Mouse (Mus musculus) forebrain, embryonic 13.5 days (tissue): ENCODE data around the gene Amacr. TPM values are rescaled to one million over a fixed set of nuclear protein-coding genes. Genes with fewer than 3 reads are reported as not detected.
"Not testable (repeated sequence)": the region's sequence is repeated elsewhere in the genome, so short reads cannot be mapped to it uniquely, and the experiment has no call there.

ENCODE experiments used
- ATAC-seq: fragments of 200-750 bp; cut with Nextera tagmentation; 2 replicates; pipeline ENCODE4 v1.8.0; 2017
- H3K27ac ChIP-seq: fragments of 300-500 bp; sonication (generic); 2 replicates; pipeline ENCODE4 v1.5.1; 2015; ENCODE audit warnings: inconsistent platforms, mild to moderate bottlenecking, moderate library complexity
- H3K27me3 ChIP-seq: fragments of 300-500 bp; sonication (generic); 2 replicates; pipeline ENCODE4 v1.6.1; 2015; ENCODE audit warnings: mild to moderate bottlenecking, inconsistent platforms
- H3K36me3 ChIP-seq: fragments of 300-500 bp; sonication (generic); 2 replicates; pipeline ENCODE4 v1.6.1; 2015; ENCODE audit warnings: mild to moderate bottlenecking, inconsistent platforms; ENCODE audit not compliant: poor library complexity, severe bottlenecking
- H3K4me1 ChIP-seq: fragments of 300-500 bp; sonication (generic); 2 replicates; pipeline ENCODE4 v1.6.1; 2015; ENCODE audit warnings: inconsistent platforms
- H3K4me2 ChIP-seq: fragments of 300-500 bp; sonication (generic); 2 replicates; pipeline ENCODE4 v1.6.1; 2015; ENCODE audit warnings: inconsistent platforms, mild to moderate bottlenecking, moderate library complexity
- H3K4me3 ChIP-seq: fragments of 300-500 bp; sonication (generic); 2 replicates; pipeline ENCODE4 v1.5.1; 2015; ENCODE audit warnings: mild to moderate bottlenecking, inconsistent platforms
- H3K9ac ChIP-seq: fragments of 300-500 bp; sonication (generic); 2 replicates; pipeline ENCODE4 v1.6.1; 2015; ENCODE audit warnings: mild to moderate bottlenecking, inconsistent platforms
- H3K9me3 ChIP-seq: fragments of 300-500 bp; sonication (generic); replicated peaks from 2 replicates; pipeline ENCODE4 v1.6.1; 2016; ENCODE audit warnings: inconsistent platforms
- WGBS: fragments of 180-500 bp; shearing (Covaris S2); methylation state at CpG from one replicate; pipeline ENCODE4 v1.1.7; 2015; 5-methylcytosine and 5-hydroxymethylcytosine counted together
- polyA plus RNA-seq: library from polyadenylated mRNA; unstranded; fragments of >200 nt; fragmentation: Nextera tagmentation; extraction: Ambion mirVana; gene quantifications from 2 replicates; pipeline ENCODE4 v1.2.1, GENCODE M21; 2015

The Amacr gene
- polyA plus RNA-seq, 1 experiment from 2014 or later = 7.7 TPM

- Histone ChIP-seq H3K4me3 (no peak overlapping the region), H3K27me3 (no peaks in the 10 kb centered on the region), H3K9ac (no peak overlapping the region), H3K9me3 (no peaks in the 10 kb centered on the region), H3K36me3 (no peaks in the 10 kb centered on the region), H3K27ac (no peak overlapping the region), H3K4me2 (no peak overlapping the region), H3K4me1 (no peaks in the 10 kb centered on the region)
- ATAC-seq = no peak
- 89% methylated on average over 15 of the region's 15 CpGs for WGBS
These were observed 22.1 kb upstream of the Amacr start for GRCm38 (mm10) chr15:10959277-10960026.

- ATAC-seq = no peak
- Histone ChIP-seq H3K4me1 (no peaks in the 10 kb centered on the region), H3K36me3 (no peaks in the 10 kb centered on the region), H3K27me3 (no peaks in the 10 kb centered on the region), H3K9me3 (no peaks in the 10 kb centered on the region), H3K4me2 (no peak overlapping the region), H3K4me3 (no peak overlapping the region), H3K27ac (no peak overlapping the region), H3K9ac (no peak overlapping the region)
- 90% methylated on average over 5 of the region's 5 CpGs for WGBS
These were observed 21.3 kb upstream of the Amacr start for GRCm38 (mm10) chr15:10960267-10960666.

- H3K36me3 ChIP-seq = no peaks in the 10 kb centered on the region
- no peak overlapping the region for H3K27ac ChIP-seq
- no peak for ATAC-seq
- H3K9ac ChIP-seq = no peak overlapping the region
- H3K27me3 ChIP-seq = no peaks in the 10 kb centered on the region
- H3K4me3 ChIP-seq = no peak overlapping the region
- no peaks in the 10 kb centered on the region for H3K4me1 ChIP-seq
- no peaks in the 10 kb centered on the region for H3K9me3 ChIP-seq
- H3K4me2 ChIP-seq = no peak overlapping the region
- 87% methylated on average over 2 of the region's 2 CpGs for WGBS
These were observed 19.0 kb upstream of the Amacr start for GRCm38 (mm10) chr15:10962601-10963000.

GRCm38 (mm10) chr15:10969439-10969838 is 12.1 kb upstream of the Amacr start:
- Histone ChIP-seq H3K4me3 (no peak overlapping the region), H3K4me2 (no peak overlapping the region), H3K27me3 (no peaks in the 10 kb centered on the region), H3K4me1 (no peaks in the 10 kb centered on the region), H3K36me3 (no peaks in the 10 kb centered on the region), H3K9me3 (no peaks in the 10 kb centered on the region), H3K9ac (no peak overlapping the region), H3K27ac (no peak overlapping the region)
- 80% methylated on average over 3 of the region's 3 CpGs for WGBS
- no peak for ATAC-seq

- no peak for ATAC-seq
- WGBS = 87% methylated on average over 5 of the region's 5 CpGs
- Histone ChIP-seq H3K27me3 (no peaks in the 10 kb centered on the region), H3K36me3 (no peaks in the 10 kb centered on the region), H3K9me3 (no peaks in the 10 kb centered on the region), H3K4me2 (no peak overlapping the region), H3K4me1 (no peaks in the 10 kb centered on the region), H3K4me3 (no peak overlapping the region), H3K9ac (no peak overlapping the region), H3K27ac (no peak overlapping the region)
These were observed 10.8 kb upstream of the Amacr start for GRCm38 (mm10) chr15:10970777-10971176.

GRCm38 (mm10) chr15:10977151-10977550 is 4.4 kb upstream of the Amacr start:
- H3K4me2 ChIP-seq = no peak overlapping the region
- H3K27me3 ChIP-seq = no peaks in the 10 kb centered on the region
- ATAC-seq = no peak
- H3K9me3 ChIP-seq = no peaks in the 10 kb centered on the region
- H3K4me1 ChIP-seq = peaks cover under 1% of the 10 kb centered on the region; the same call in 1 of the 2 replicates
- no peak overlapping the region for H3K4me3 ChIP-seq
- H3K27ac ChIP-seq = no peak overlapping the region
- no peak overlapping the region for H3K9ac ChIP-seq
- no peaks in the 10 kb centered on the region for H3K36me3 ChIP-seq

- WGBS = 65% methylated on average over 2 of the region's 2 CpGs
- peak overlapping the region; percentile 67 for H3K4me2 ChIP-seq
- H3K27ac ChIP-seq = no peak overlapping the region
- H3K9ac ChIP-seq = no peak overlapping the region
- no peaks in the 10 kb centered on the region for H3K9me3 ChIP-seq
- H3K4me3 ChIP-seq = no peak overlapping the region
- H3K36me3 ChIP-seq = no peaks in the 10 kb centered on the region
- no peaks in the 10 kb centered on the region for H3K27me3 ChIP-seq
- peaks cover 5% of the 10 kb centered on the region; the same call in 1 of the 2 replicates for H3K4me1 ChIP-seq
- ATAC-seq = no peak
These were observed 844 bp upstream of the Amacr start for GRCm38 (mm10) chr15:10980712-10981111.

GRCm38 (mm10) chr15:10982064-10982435 is 494 bp downstream of the Amacr start:
- no peaks in the 10 kb centered on the region for H3K36me3 ChIP-seq
- ATAC-seq = no peak
- peak overlapping the region; percentile 78 for H3K9ac ChIP-seq
- H3K4me1 ChIP-seq = peaks cover 5% of the 10 kb centered on the region; the same call in 1 of the 2 replicates
- peak overlapping the region; percentile 78 for H3K27ac ChIP-seq
- peak overlapping the region; percentile 67 for H3K4me2 ChIP-seq
- WGBS = 7% methylated on average over 6 of the region's 6 CpGs
- peak overlapping the region; percentile 67 for H3K4me3 ChIP-seq
- no peaks in the 10 kb centered on the region for H3K9me3 ChIP-seq
- no peaks in the 10 kb centered on the region for H3K27me3 ChIP-seq

GRCm38 (mm10) chr15:10985756-10986155 is 4.2 kb downstream of the Amacr start:
- WGBS = 83% methylated on average over 6 of the region's 6 CpGs
- Histone ChIP-seq H3K9ac (no peak overlapping the region), H3K36me3 (no peaks in the 10 kb centered on the region), H3K4me3 (no peak overlapping the region), H3K4me1 (peaks cover 5% of the 10 kb centered on the region; the same call in 1 of the 2 replicates), H3K27me3 (no peaks in the 10 kb centered on the region), H3K27ac (no peak overlapping the region), H3K9me3 (no peaks in the 10 kb centered on the region), H3K4me2 (no peak overlapping the region)
- ATAC-seq = no peak

- H3K4me1 ChIP-seq, H3K36me3 ChIP-seq, H3K27me3 ChIP-seq, H3K9ac ChIP-seq, H3K4me3 ChIP-seq, H3K27ac ChIP-seq, ATAC-seq, H3K9me3 ChIP-seq, H3K4me2 ChIP-seq: not testable (repeated sequence)
- 75% methylated on average over 2 of the region's 2 CpGs for WGBS
These were observed 4.9 kb downstream of the Amacr start for GRCm38 (mm10) chr15:10986477-10986876.

- no peak overlapping the region for H3K27ac ChIP-seq
- no peaks in the 10 kb centered on the region for H3K27me3 ChIP-seq
- no peak for ATAC-seq
- no peaks in the 10 kb centered on the region for H3K4me1 ChIP-seq
- H3K36me3 ChIP-seq = no peaks in the 10 kb centered on the region
- 54% methylated on average over 2 of the region's 2 CpGs for WGBS
- no peak overlapping the region for H3K4me2 ChIP-seq
- no peaks in the 10 kb centered on the region for H3K9me3 ChIP-seq
- H3K9ac ChIP-seq = no peak overlapping the region
- no peak overlapping the region for H3K4me3 ChIP-seq
These were observed 8.9 kb downstream of the Amacr start for GRCm38 (mm10) chr15:10990411-10990810.

- WGBS = 95% methylated on average over 1 of the region's 1 CpGs
- H3K4me2 ChIP-seq = no peak overlapping the region
- no peak overlapping the region for H3K27ac ChIP-seq
- no peak overlapping the region for H3K9ac ChIP-seq
- no peaks in the 10 kb centered on the region for H3K9me3 ChIP-seq
- H3K27me3 ChIP-seq = no peaks in the 10 kb centered on the region
- no peaks in the 10 kb centered on the region for H3K36me3 ChIP-seq
- ATAC-seq = no peak
- no peak overlapping the region for H3K4me3 ChIP-seq
- H3K4me1 ChIP-seq = no peaks in the 10 kb centered on the region
These were observed 10.0 kb downstream of the Amacr start for GRCm38 (mm10) chr15:10991566-10991965.

GRCm38 (mm10) chr15:10999832-11000231 is 18.3 kb downstream of the Amacr start:
- no peaks in the 10 kb centered on the region for H3K27me3 ChIP-seq
- no peak overlapping the region for H3K4me3 ChIP-seq
- no peaks in the 10 kb centered on the region for H3K4me1 ChIP-seq
- no peaks in the 10 kb centered on the region for H3K36me3 ChIP-seq
- no peak overlapping the region for H3K4me2 ChIP-seq
- no peak overlapping the region for H3K27ac ChIP-seq
- no peak overlapping the region for H3K9ac ChIP-seq
- H3K9me3 ChIP-seq = no peaks in the 10 kb centered on the region
- whole genome bisulfite sequencing = 54% methylated on average over 5 of the region's 5 CpGs
- peak; percentile 53; the same call in 1 of the 2 replicates for ATAC-seq
